Mouse (Mus musculus) left cerebral cortex, adult 11 months (tissue): ENCODE measurements around the gene Gm9887.

ENCODE experiments used
- DNase-seq: peaks from one replicate; pipeline ENCODE4 v3.0.0; 2022; ENCODE audit warnings: low spot score

The Gm9887 gene

DNA sequence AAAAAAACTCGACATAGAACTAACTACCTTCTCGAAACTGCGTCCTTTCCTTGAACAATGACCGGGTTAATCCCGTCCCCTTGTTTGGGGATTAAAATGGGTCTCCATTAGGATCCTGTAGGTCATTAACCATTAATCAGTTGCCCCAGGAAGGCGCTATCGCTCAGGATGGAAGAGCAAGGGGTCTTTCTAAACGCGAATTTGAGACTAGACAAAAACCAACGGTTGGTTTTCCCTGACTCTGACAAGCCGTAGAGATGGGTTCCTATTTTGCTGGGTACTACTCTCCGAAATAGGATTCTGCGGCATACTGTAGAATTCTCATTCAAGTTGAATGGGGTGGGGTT, 15.0 kb downstream of the Gm9887 start:
- no peak for DNase-seq

DNA sequence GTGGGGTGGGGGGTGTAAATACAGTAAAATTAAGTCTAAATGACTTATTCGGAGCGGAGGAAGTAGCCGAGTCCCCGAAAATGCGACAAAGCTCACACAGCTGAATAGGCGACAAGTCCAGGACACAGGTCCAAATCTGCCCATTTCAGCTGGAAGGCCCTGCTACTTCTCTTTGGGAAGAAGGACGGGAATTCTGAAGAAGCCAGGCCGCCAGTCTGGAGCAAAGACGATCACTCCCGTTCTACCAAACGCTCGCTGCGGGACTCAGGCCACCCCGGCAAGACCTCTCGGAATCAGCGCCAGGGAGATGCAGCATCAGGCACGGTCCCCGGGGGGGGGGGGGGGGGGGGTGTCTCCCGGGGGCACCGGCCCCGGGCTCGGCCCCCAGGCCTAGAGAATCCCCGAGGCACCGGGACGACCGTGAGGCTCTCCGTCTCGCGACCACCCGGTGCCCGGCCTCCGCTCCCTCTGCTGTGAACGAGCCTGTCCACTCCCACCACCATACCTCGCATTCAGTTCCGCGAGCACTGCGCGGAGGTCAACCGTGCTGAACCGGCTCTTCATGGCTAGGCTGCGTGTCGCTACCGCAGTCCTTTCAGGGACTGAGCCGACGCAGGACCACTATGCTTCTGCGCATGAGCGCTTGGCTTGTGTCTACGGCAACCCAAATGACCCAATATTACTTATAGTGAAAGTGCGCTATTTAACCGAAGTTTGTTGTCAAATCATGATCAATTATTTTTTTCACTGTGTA, 15.5 kb downstream of the Gm9887 start, which contains the start of gene Nemf:
Gene Nemf (minus strand): TSS at position 620 of the 754 bp plus-strand sequence.
- DNase-seq, result peak; percentile 77

DNA sequence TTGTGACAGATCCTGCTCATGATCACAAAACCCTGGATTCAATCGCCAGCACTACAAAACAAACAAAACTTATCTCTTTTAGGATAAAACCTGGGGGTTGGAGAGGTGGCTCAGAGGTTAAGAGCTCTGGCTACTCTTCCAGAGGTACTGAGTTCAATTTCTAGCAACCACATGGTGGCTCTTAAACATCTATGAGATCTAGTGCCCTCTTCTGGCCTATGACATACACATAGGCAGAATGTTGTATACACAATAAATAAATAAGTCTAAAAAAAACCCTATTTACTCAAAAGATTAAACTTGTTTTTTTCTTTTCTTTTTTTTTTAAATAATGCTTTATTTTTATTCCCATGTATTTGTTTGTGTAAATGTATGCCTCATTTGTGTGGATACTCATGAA, 20.6 kb downstream of the Gm9887 start:
- no peak for DNase-seq

DNA sequence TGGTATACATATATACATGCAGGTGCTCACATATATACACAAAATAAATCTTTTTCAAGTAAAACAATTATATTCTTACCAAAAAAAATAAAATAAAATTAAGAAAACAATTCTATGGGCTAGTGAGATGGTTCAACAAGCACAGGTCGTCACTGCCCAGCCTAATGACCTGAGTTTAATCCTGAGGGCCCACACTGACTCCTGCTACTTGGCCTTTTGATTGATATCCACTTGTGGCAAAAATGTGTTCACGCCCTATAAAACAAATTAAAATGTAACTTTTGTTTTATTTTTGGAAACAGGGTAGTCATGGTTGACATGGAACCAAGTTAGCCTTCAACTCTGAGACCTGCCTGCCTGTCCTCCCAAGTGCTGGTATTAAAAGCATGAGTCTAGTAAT, 22.3 kb downstream of the Gm9887 start:
- no peak for DNase-seq

DNA sequence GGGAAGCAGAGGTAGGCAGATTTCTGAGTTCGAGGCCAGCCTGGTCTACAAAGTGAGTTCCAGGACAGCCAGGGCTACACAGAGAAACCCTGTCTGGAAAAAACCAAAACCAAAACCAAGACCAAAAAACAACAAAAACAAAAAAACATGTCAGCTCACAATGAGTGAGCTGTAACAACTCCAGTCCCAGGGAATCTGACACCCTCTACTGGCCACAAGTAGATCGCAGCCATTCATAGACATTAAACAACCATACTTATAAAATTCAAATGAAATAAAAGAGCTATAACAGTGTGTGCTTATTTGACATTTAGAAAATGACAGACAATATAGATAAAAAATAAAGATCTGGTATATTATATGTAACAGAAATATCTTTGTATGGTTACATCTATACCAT, 38.7 kb downstream of the Gm9887 start:
- no peak for DNase-seq

DNA sequence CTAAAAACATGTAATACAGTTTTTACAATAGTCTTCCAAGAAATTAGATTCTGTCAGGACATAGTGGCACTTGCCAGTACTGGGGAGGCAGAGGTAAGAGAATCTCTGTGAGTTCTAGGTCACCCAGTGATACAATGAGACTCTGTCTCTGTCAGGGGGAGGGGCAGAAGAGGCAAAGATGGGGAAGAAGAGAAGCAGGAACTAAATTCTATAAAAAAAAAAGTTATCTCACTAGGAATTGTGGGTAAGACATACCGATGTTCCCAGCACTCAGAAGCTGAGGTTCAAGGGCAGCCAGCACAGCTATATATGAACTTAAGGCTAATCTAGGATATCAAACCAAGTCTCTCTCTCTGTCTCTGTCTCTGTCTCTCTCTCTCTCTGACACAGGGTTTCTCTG, 40.1 kb downstream of the Gm9887 start:
- DNase-seq, result no peak

DNA sequence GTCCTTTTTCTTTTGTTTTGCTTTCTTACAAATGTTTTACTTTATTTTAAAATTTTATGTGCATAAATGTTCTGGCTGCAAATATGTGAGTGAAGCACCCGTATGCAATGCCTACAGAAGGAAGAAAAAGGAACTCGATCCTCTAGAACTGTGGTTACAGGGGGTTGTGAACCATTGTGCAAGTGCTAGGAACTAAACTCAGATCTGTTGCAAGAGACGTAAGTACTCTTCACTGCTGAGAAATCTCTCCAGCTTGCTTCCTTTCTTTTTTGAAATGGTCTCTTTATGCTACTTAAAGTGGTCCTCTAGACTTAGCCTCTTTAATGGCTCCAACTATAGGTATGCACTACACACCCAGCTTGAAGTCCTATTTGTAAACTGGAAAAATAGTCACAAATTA, 41.1 kb downstream of the Gm9887 start:
- DNase-seq, result no peak
